Mouse (Mus musculus) stomach, embryonic 14.5 days (tissue): Measurements from ENCODE around the gene Axdnd1. TPM values are rescaled to one million over a fixed set of nuclear protein-coding genes. Genes with fewer than 3 reads are reported as not detected.

Source experiments
- ATAC-seq: fragments of 200-750 bp; cut with Nextera tagmentation; 2 replicates; pipeline ENCODE4 v1.8.0; 2017; ENCODE audit warnings: low read depth, moderate TSS enrichment; ENCODE audit not compliant: insufficient number of reproducible peaks, insufficient read depth, low FRiP score
- H3K27ac ChIP-seq: fragments of 300-500 bp; sonication (generic); 2 replicates; pipeline ENCODE4 v1.5.1; 2014; ENCODE audit warnings: mild to moderate bottlenecking, low read length, moderate library complexity, mixed read lengths
- H3K27me3 ChIP-seq: fragments of 300-500 bp; sonication (generic); 2 replicates; pipeline ENCODE4 v1.6.1; 2014; ENCODE audit warnings: low read length, control low read depth, mixed read lengths; ENCODE audit not compliant: control insufficient read depth, insufficient read depth
- H3K36me3 ChIP-seq: fragments of 300-500 bp; sonication (generic); 2 replicates; pipeline ENCODE4 v1.6.1; 2014; ENCODE audit warnings: mild to moderate bottlenecking, control low read depth, low read length, moderate library complexity, mixed read lengths; ENCODE audit not compliant: control insufficient read depth, insufficient read depth
- H3K4me1 ChIP-seq: fragments of 300-500 bp; sonication (generic); 2 replicates; pipeline ENCODE4 v1.6.1; 2014; ENCODE audit warnings: low read length, control low read depth, mixed read lengths; ENCODE audit not compliant: control insufficient read depth, insufficient read depth
- H3K4me2 ChIP-seq: fragments of 300-500 bp; sonication (generic); replicated peaks from 2 replicates; pipeline ENCODE4 v1.6.1; 2014; ENCODE audit warnings: low read depth, low read length, control low read depth
- H3K4me3 ChIP-seq: fragments of 300-500 bp; sonication (generic); 2 replicates; pipeline ENCODE4 v1.5.1; 2014; ENCODE audit warnings: low read depth, low read length, control low read depth
- H3K9ac ChIP-seq: fragments of 300-500 bp; sonication (generic); replicated peaks from 2 replicates; pipeline ENCODE4 v1.6.1; 2014; ENCODE audit warnings: low read depth, mild to moderate bottlenecking, control low read depth, low read length, moderate library complexity, mixed read lengths
- H3K9me3 ChIP-seq: fragments of 300-500 bp; sonication (generic); 2 replicates; pipeline ENCODE4 v1.6.1; 2016; ENCODE audit warnings: low read depth, low read length, control low read depth; ENCODE audit not compliant: control insufficient read depth
- WGBS: fragments of 180-500 bp; shearing (Covaris S2); extraction: QIAGEN DNeasy Blood & Tissue Kit; methylation state at CpG from one replicate; pipeline ENCODE4 v1.1.7; 2014; 5-methylcytosine and 5-hydroxymethylcytosine counted together
- polyA plus RNA-seq: library from polyadenylated mRNA; unstranded; fragments of >200 nt; fragmentation: Nextera tagmentation; extraction: Ambion mirVana; gene quantifications from 2 replicates; pipeline ENCODE4 v1.2.1, GENCODE M21; 2014

The Axdnd1 gene
- polyA plus RNA-seq, 1 experiment from 2014 or later, result 0.71 TPM

- Histone ChIP-seq H3K27me3 (no peaks in the 10 kb centered on the region), H3K27ac (no peak overlapping the region), H3K4me2 (no peak overlapping the region), H3K4me1 (no peaks in the 10 kb centered on the region), H3K4me3 (no peak overlapping the region), H3K36me3 (peaks cover 24% of the 10 kb centered on the region), H3K9ac (no peak overlapping the region), H3K9me3 (no peaks in the 10 kb centered on the region)
- no peak for ATAC-seq
- 90% methylated on average over 6 of the region's 6 CpGs for WGBS
These were observed 7.5 kb upstream of the Axdnd1 start for GRCm38 (mm10) chr1:156428434-156428833.

- WGBS, result 94% methylated on average over 4 of the region's 4 CpGs
- H3K27ac ChIP-seq, result no peak overlapping the region
These were observed 4.8 kb upstream of the Axdnd1 start for GRCm38 (mm10) chr1:156425746-156426145.

GRCm38 (mm10) chr1:156424054-156424453 is 3.1 kb upstream of the Axdnd1 start:
- H3K36me3 ChIP-seq, result peaks cover 5% of the 10 kb centered on the region; the same call in 1 of the 2 replicates
- no peak overlapping the region for H3K9ac ChIP-seq
- no peaks in the 10 kb centered on the region for H3K27me3 ChIP-seq
- H3K27ac ChIP-seq, result no peak overlapping the region
- no peaks in the 10 kb centered on the region for H3K4me1 ChIP-seq
- no peaks in the 10 kb centered on the region for H3K9me3 ChIP-seq
- 87% methylated on average over 3 of the region's 3 CpGs for WGBS
- ATAC-seq, result no peak
- no peak overlapping the region for H3K4me2 ChIP-seq
- no peak overlapping the region for H3K4me3 ChIP-seq

More at GRCm38 (mm10) chr1:156425746-156426145, 4.8 kb upstream of the Axdnd1 start:
- Histone ChIP-seq H3K9me3 (no peaks in the 10 kb centered on the region), H3K4me1 (no peaks in the 10 kb centered on the region), H3K36me3 (peaks cover 9% of the 10 kb centered on the region), H3K27me3 (no peaks in the 10 kb centered on the region), H3K4me2 (no peak overlapping the region), H3K4me3 (no peak overlapping the region), H3K9ac (no peak overlapping the region)
- no peak for ATAC-seq

- Histone ChIP-seq H3K9me3 (no peaks in the 10 kb centered on the region), H3K36me3 (peaks cover 5% of the 10 kb centered on the region; the same call in 1 of the 2 replicates), H3K4me3 (no peak overlapping the region), H3K4me1 (no peaks in the 10 kb centered on the region), H3K27me3 (no peaks in the 10 kb centered on the region), H3K9ac (no peak overlapping the region), H3K4me2 (no peak overlapping the region), H3K27ac (no peak overlapping the region)
- 73% methylated on average over 6 of the region's 6 CpGs for WGBS
- ATAC-seq, result no peak
These were observed 2.5 kb upstream of the Axdnd1 start for GRCm38 (mm10) chr1:156423493-156423892.

GRCm38 (mm10) chr1:156422856-156423255 is 1.9 kb upstream of the Axdnd1 start:
- Histone ChIP-seq H3K36me3 (peaks cover 2% of the 10 kb centered on the region; the same call in 1 of the 2 replicates), H3K9me3 (no peaks in the 10 kb centered on the region), H3K9ac (no peak overlapping the region), H3K4me3 (no peak overlapping the region), H3K27ac (no peak overlapping the region), H3K27me3 (no peaks in the 10 kb centered on the region), H3K4me2 (no peak overlapping the region), H3K4me1 (no peaks in the 10 kb centered on the region)
- no peak for ATAC-seq
- WGBS, result 77% methylated on average over 6 of the region's 6 CpGs

GRCm38 (mm10) chr1:156418170-156418569 is 2.8 kb downstream of the Axdnd1 start:
- H3K36me3 ChIP-seq, result no peaks in the 10 kb centered on the region
- no peak overlapping the region for H3K4me3 ChIP-seq
- H3K4me2 ChIP-seq, result no peak overlapping the region
- H3K27ac ChIP-seq, result no peak overlapping the region
- no peak for ATAC-seq
- no peaks in the 10 kb centered on the region for H3K27me3 ChIP-seq
- H3K4me1 ChIP-seq, result no peaks in the 10 kb centered on the region
- 59% methylated on average over 4 of the region's 4 CpGs for WGBS
- no peak overlapping the region for H3K9ac ChIP-seq
- no peaks in the 10 kb centered on the region for H3K9me3 ChIP-seq

- 72% methylated on average over 4 of the region's 4 CpGs for WGBS
- Histone ChIP-seq H3K9ac (no peak overlapping the region), H3K27ac (no peak overlapping the region)
These were observed 12.4 kb downstream of the Axdnd1 start for GRCm38 (mm10) chr1:156408521-156408920.

GRCm38 (mm10) chr1:156408004-156408403 is 13.0 kb downstream of the Axdnd1 start:
- no peak overlapping the region for H3K27ac ChIP-seq
- H3K27me3 ChIP-seq, result no peaks in the 10 kb centered on the region
- ATAC-seq, result no peak

More at GRCm38 (mm10) chr1:156408521-156408920, 12.4 kb downstream of the Axdnd1 start:
- Histone ChIP-seq H3K4me3 (no peak overlapping the region), H3K27me3 (no peaks in the 10 kb centered on the region), H3K36me3 (no peaks in the 10 kb centered on the region), H3K9me3 (no peaks in the 10 kb centered on the region), H3K4me2 (no peak overlapping the region), H3K4me1 (no peaks in the 10 kb centered on the region)
- no peak for ATAC-seq

GRCm38 (mm10) chr1:156403251-156403650 is 17.7 kb downstream of the Axdnd1 start:
- Histone ChIP-seq H3K4me3 (no peak overlapping the region), H3K27me3 (no peaks in the 10 kb centered on the region), H3K4me1 (no peaks in the 10 kb centered on the region), H3K27ac (no peak overlapping the region), H3K9me3 (no peaks in the 10 kb centered on the region), H3K9ac (no peak overlapping the region), H3K36me3 (no peaks in the 10 kb centered on the region), H3K4me2 (no peak overlapping the region)
- 55% methylated on average over 10 of the region's 10 CpGs for WGBS
- ATAC-seq, result no peak

More at GRCm38 (mm10) chr1:156408004-156408403, 13.0 kb downstream of the Axdnd1 start:
- 48% methylated on average over 3 of the region's 3 CpGs for WGBS
- Histone ChIP-seq H3K4me1 (no peaks in the 10 kb centered on the region), H3K9ac (no peak overlapping the region), H3K36me3 (no peaks in the 10 kb centered on the region), H3K9me3 (no peaks in the 10 kb centered on the region), H3K4me2 (no peak overlapping the region), H3K4me3 (no peak overlapping the region)
